Mouse (Mus musculus) common myeloid progenitor, adult 5-6 weeks (primary cell): ENCODE results near the gene Mcm3. TPM values are rescaled to one million over a fixed set of nuclear protein-coding genes. Genes with fewer than 3 reads are reported as not detected.
A peak's percentile ranks its signal among the peaks of the same experiment; 100 is the strongest.
"Not testable (repeated sequence)": the region's sequence is repeated elsewhere in the genome, so short reads cannot be mapped to it uniquely, and the experiment has no call there.

ENCODE experiments used
- ATAC-seq: replicated peaks from 2 replicates; pipeline ENCODE4 v1.8.0; 2016; ENCODE audit warnings: low read depth, mild to moderate bottlenecking, moderate TSS enrichment, inconsistent platforms; ENCODE audit not compliant: poor library complexity, severe bottlenecking
- total RNA-seq: library from RNA; stranded (forward); fragments of 200-1000, 187-1606 nt; gene quantifications from 2 replicates; pipeline ENCODE4 v1.2.3, GENCODE M21; 2017

Gene Mcm3
- total RNA-seq, 1 experiment from 2014 or later: 306 TPM

- ATAC-seq: no peak
Observed at GRCm38 (mm10) chr1:20814521-20814920, 5.6 kb downstream of the Mcm3 start.

DNA sequence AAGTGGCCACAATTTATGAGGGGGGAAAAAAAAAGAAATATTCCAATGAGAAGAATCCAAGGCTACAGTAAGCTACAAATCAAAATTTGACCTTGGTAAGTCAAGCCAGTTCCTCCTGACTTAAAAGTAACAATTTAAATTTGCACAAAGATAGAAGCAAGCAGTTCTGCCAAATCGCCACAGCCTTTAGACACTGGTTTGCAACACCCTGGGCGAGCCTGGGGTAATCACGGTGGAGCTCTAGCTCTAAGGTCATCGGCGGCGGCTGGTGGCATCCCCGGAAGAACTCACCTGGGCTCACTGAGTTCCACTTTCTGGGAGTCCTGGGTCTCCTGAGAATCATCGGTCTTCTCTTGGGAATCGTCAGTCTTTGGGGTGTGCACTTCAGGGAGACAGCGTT is 15.6 kb downstream of the Mcm3 start:
- ATAC-seq: no peak

- peak; percentile 37; the same call in 1 of the 2 replicates for ATAC-seq
Observed at GRCm38 (mm10) chr1:20801682-20802390, 18.3 kb downstream of the Mcm3 start.

- ATAC-seq: no peak
Observed at GRCm38 (mm10) chr1:20801275-20801674, 18.8 kb downstream of the Mcm3 start.

DNA sequence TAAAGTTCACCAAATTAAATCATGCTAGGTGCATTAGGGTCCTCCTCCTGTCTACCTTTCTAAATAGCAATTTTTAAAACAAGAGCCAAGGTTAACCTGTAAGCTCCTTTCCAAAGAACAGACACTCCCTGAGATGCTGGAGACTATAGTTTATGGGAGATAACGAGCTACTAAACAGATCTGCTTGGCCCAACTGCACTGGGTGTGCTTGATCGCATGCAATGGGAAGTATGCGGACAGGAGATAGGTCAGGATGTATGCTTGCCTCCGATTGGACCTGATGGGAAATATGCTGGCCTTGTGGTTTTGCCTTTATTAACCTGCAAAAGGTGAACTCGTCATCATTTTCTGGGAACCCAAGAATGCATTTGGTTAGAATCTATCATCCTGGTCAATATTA is 24.9 kb downstream of the Mcm3 start:
- no peak for ATAC-seq

GRCm38 (mm10) chr1:20794760-20795159 is 25.4 kb downstream of the Mcm3 start:
- ATAC-seq: no peak

DNA sequence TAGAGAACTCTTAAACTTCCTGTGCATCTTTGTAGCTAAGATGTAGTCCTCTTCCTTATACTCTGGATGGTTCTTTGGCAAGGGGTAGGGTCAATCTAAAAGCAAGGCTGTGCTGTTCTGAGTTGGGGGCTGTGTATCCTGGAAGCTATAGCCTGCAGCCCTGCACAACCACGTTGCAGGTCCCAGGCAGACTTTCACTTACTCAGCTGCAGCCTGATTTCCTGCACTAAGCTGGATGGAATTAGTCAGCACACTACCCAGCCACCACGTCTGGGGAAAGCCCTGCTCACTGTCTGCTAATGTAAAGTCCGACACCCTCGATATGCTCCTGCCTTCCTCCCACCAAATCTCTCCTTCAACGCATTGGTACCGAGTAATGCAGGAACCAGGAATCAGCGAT is 28.7 kb downstream of the Mcm3 start:
- no peak for ATAC-seq

- ATAC-seq: not testable (repeated sequence)
Observed at GRCm38 (mm10) chr1:20790517-20790916, 29.6 kb downstream of the Mcm3 start, which contains the start of gene Il17f. TSS of gene Il17f (minus strand) at chr1:20790617.

DNA sequence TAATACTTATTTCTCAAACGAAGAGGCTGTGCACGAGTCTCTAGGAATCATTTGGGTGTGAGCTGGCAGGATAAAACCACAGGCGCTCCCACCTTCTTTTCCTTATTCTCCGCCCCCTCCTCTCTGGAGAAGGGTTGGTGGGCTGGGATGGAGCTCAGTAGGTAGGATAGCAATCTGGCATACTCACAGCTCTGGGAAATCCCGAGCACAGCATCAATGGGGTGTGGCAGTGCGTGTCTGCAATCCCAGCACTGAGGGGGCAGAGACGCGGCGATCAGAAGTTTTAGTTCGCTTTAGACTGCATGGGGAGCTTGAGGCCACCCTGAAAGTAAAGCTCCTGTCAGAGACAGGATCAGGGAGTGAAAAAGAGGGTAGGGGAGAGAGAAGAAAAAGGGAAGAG is 31.7 kb downstream of the Mcm3 start:
- no peak for ATAC-seq

DNA sequence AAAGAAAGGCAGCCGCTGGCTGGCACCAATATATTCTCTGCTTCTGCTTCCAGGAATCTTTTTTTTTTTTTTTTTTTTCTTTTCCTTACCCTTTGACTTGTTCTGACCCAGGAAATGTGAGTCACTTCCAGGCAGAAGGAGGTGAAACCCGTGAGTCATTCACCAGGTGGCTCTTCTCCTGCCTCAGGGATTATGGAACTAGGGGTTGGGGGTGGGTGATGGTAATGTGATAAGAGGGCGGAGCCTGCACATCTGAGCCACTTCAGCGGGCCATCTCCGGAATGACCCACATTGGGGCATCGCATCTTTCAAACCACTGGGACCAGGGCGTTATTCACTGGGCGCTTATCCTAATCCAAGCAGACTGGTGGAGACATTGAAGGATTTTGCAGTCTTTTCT is 33.1 kb downstream of the Mcm3 start:
- ATAC-seq: no peak

- no peak for ATAC-seq
Observed at GRCm38 (mm10) chr1:20778366-20778765, 41.7 kb downstream of the Mcm3 start.

GRCm38 (mm10) chr1:20774026-20774730 is 45.9 kb downstream of the Mcm3 start:
- not testable (repeated sequence) for ATAC-seq

GRCm38 (mm10) chr1:20766526-20766925 is 53.6 kb downstream of the Mcm3 start:
- ATAC-seq: no peak

DNA sequence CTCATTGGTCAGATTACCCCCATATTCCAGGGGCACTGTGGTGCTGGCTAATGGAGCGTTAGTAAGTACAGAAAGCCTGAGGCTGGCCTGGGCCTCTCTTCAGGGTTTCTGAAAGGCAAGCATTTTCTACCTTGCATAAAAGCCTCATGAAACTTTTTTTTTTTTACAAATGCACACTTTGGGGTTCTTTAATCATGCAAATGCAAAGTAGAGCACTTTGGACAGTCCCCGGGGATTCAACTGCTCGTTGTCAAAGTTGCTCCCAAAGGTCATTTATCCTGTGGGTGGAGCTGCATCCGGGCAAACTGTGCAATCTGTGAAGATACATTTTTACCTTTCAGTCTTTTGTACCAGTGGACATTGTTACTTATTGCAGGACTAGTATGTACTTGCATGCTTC is 58.7 kb downstream of the Mcm3 start:
- no peak for ATAC-seq

- no peak for ATAC-seq
Observed at GRCm38 (mm10) chr1:20760331-20760730, 59.8 kb downstream of the Mcm3 start.

GRCm38 (mm10) chr1:20759799-20760198 is 60.3 kb downstream of the Mcm3 start:
- no peak for ATAC-seq

- ATAC-seq: no peak
Observed at GRCm38 (mm10) chr1:20757586-20757985, 62.5 kb downstream of the Mcm3 start.

- ATAC-seq: peak; percentile 90
Observed at GRCm38 (mm10) chr1:20754439-20754838, 65.7 kb downstream of the Mcm3 start.
